Mouse (Mus musculus): ENCODE measurements around the gene Ppox.
"Not testable (repeated sequence)": the region's sequence is repeated elsewhere in the genome, so short reads cannot be mapped to it uniquely, and the experiment has no call there.

The Ppox gene

DNA sequence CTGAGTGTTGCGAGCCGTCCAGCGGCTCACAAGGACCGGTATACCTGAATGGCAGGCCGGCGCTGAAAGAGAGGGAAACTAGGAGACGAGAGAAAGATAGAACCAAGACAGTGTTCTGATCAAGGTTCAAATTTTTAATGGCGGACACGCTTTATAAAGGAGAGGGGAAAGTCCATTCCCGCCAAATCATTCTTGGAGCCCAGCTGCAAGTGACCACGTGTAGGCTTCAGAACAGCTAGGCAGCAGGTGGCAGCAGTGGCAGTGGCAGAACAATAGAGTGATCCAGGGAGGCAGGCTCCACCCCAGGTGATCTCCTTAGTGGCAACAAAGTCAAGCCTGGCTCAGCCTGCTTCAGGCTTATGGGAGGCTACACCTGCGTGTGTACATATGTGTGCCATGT lies 39.0 kb downstream of the Ppox start:
- DNase-seq (ENCODE audit: extremely low spot score), result not testable (repeated sequence)

DNA sequence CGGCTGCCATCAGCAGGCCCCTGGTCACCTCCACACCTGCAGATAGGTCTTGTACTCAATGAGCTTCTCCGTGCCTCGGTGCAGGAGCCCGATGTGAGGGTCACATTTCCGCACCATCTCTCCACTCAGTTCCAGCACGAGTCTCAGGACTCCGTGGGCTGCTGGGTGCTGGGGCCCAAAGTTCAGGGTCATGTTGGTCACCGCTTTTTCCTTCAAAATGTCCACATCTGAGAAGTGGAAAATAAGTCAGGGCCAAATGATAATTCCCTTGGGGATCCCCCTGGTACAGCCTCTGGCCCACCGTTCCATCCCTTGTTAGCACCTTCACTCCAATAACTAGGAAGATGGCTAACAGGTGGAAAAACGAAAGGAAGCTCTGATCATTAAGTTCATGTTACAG lies 40.1 kb downstream of the Ppox start:
- DNase-seq (ENCODE audit: extremely low spot score), result no peak

DNA sequence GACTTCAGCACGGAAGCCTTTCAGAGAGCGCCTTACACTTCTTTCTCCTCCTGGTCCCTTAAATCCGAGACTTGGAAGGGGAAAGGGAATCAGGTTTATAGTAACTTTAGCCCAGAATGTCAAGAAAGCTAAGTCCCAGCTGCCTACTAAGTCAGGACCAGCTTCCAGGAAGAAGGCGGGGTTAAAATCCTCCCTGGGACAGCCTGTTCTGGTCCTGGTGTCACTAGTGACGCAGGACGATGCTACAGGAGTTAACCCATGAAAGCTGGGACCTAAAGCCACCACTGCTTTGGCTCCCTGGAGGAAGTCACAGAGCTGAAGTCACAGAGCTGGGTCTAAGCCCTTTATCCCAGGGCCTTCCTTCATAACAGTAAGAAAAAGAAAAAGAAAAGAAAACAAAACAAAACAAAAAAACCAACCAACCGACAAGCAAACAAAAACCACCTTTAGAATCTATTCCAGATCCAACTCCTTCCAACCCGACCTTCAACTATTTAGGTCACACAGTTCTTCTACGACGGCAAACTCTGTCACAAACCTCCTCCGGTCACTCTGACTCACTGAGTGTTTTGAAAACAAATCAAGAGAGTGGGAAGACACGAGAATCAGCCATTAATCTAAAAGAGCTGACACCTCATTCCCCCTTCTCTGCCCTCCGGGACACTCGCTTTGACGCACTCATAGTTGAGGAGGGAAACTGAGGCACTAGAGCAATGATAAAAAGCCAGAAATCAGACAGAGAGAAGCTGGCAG lies 40.8 kb downstream of the Ppox start:
- DNase-seq (ENCODE audit: extremely low spot score), result no peak

DNA sequence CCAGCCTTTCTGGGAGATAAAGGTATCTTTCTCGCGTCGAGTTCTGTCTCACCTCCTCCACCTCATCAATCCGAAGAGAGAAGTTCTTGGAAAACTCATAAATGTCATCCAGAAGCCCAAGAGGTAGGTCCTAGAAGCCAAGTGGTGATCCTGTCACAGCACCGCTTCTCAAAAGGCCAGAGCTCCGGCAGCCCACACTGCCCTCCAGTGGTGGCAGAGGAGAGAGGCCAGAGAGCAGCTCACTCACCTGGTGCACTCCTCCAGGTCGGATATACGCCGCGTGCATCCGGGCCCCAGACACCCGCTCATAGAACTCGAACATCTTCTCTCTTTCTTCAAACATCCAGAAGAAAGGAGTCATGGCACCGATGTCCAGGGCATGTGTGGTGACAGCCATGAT lies 42.5 kb downstream of the Ppox start:
- no peak for DNase-seq (ENCODE audit: extremely low spot score)

DNA sequence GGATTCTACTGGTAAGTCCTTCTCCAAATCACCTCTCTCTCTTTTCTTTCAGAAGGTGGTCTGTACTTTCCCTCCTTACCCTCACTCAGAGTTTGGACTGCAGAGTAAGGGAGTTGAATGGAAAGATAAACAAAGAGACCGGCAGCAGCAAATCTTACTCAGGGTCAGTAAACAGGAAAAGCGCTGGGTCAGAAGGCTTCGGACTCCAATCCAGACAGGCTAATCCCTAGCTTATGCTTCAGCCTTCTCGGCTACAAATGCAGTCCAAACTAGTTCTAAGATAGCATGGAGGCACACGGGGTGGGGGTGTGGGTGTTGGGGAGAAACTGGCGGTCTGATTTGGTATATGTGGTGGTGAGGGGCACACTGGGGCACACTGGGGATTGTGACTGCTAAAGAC lies 43.5 kb downstream of the Ppox start:
- no peak for DNase-seq (ENCODE audit: extremely low spot score)

DNA sequence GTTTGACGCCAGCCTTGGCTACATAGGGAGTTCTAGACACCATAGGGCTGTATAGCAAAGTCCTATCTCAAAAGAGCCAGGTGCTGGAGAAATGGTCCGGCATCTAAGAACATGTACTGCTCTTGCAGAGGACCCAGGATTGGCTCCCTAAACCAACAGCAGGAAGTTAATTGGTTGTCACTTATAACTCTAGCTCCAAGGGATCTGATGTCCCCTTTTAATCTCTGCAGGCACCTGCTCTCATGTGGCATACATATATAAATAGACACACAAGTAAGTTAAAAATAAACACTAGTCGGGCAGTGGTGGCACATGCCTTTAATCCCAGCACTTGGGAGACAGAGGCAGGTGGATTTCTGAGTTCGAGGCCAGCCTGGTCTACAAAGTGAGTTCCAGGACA lies 45.2 kb downstream of the Ppox start:
- DNase-seq (ENCODE audit: extremely low spot score), result no peak

- DNase-seq (ENCODE audit: extremely low spot score), result no peak
Observed at GRCm38 (mm10) chr1:171234538-171234937, 46.4 kb downstream of the Ppox start.

- DNase-seq (ENCODE audit: extremely low spot score), result no peak
Observed at GRCm38 (mm10) chr1:171234126-171234525, 46.9 kb downstream of the Ppox start, which contains the start of gene Fcer1g. Gene Fcer1g (minus strand): TSS chr1:171234365.

DNA sequence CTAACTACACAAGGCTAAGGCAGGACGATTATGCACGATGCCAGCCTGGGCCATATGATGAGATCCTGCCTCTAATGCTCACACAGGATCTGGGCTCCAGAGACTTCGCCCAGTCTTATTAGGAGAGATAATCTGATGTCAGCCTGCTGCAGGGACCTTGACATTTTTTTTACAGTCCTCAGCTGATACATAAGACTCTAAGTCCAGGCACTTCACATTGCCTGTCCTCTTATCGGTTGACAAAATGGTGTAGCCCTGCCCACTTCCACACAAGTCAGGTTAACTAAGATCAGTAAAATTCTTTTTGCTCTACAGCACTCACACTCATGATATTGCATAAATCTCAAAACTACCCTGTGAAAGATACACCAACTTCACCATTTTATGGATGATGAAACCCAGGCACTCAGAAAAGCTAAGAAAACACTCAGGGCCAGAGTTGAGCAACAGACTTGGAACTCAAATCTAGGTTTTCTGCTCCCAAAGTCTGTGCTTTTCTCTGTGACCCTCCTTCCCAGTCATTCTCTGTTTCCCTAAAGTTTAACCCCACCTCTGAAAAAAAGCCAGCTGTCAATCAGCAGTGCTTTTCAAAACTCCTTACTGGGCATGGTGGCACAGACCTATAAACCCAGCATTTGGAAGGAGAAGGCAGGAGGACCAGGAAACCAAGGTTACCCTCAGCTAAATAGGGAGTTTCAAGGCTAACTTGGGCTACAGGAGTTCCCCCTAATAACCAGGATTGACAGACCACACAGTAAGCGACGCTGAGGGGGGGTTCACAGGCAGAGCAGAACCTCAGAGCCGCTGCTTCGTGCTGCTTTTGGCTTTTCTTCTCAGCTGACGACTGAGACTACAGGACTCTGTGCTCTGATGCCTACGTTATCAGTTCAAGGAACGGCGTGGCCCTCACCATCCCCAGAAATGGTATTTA lies 47.9 kb downstream of the Ppox start:
- no peak for DNase-seq (ENCODE audit: extremely low spot score)

DNA sequence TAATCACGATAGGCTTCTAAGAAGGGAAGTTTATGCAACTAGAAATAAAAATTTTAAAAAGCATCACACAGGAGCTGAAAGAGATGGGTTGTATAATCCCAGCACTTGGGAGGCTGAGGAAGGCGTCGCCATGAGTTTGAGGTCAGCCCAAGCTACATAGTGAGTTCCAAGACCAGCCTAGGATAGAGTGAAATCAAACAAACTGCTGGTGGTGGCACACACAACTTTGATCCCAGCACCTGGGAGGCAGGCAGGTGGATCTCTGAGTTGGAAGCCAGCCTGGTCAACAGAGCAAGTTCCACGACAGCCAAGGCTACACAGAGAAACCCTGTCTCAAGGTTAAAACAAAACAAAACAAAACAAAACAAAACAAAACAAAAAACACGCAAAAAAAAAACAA lies 48.6 kb downstream of the Ppox start:
- no peak for DNase-seq (ENCODE audit: extremely low spot score)

DNA sequence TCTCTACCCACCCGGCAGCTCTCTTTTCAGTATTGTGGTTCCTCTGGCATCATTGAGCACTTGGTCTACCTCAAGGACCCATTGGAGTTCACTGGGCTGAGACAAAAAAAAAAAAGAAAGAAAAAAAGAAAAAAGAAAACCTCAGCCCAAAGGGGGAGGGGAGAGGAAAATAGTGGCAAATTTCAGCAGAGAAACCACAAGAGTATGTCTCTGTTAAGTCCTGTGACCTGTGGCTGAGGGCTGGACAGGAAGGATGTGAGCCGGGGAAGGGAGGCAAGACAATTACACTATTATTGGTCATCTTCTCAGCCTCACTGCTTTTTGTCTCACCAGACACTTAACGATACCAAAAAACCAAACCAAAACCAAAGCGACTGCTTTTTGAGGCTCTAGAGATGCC lies 49.1 kb downstream of the Ppox start:
- no peak for DNase-seq (ENCODE audit: extremely low spot score)

DNA sequence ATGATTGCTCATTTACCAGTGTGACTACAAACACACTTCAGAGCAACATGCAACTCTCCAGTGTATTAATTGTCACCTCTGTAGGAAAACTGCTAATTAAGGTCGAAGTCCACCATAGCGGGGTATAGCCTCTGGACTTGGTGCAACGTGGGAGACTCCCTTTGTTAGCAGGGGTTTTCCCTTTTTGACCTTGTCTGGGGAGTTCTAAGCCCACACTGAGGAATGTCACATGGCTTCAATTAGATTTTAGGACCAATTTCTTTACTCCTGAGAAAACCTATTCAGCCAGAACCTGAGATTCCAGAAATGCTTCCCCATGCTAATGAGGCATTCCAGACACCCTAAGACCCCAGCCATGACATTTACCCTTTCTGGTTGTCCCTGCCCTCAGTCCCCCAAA lies 50.8 kb downstream of the Ppox start:
- no peak for DNase-seq (ENCODE audit: extremely low spot score)

- DNase-seq (ENCODE audit: extremely low spot score), result no peak
Observed at GRCm38 (mm10) chr1:171229750-171230149, 51.2 kb downstream of the Ppox start.

- DNase-seq (ENCODE audit: extremely low spot score), result no peak
Observed at GRCm38 (mm10) chr1:171227879-171228278, 53.1 kb downstream of the Ppox start.

DNA sequence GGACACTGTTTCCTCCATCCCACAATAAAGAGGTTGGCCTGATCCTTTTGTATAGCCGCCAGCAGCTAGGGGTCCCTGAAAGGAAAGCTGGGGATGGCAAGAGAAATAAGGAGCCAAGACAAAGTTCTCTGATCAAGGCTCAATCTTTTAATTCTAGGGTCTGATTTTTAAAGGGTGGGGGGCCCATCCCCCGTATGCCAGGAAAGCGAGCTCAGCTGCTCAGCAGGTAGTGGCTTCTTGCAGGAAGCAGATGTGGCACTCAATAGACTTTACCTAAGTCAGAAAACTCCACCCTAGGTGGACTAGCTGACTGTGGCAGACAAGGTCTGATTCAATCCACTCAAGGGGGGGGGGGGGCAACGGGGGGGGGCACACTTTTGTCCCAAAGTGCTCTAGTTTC lies 54.2 kb downstream of the Ppox start:
- no peak for DNase-seq (ENCODE audit: extremely low spot score)
